Mouse (Mus musculus) thymus, postnatal 0 days (tissue): ENCODE measurements around the gene Acot2. TPM values are rescaled to one million over a fixed set of nuclear protein-coding genes. Genes with fewer than 3 reads are reported as not detected.
"Not testable (repeated sequence)": the region's sequence is repeated elsewhere in the genome, so short reads cannot be mapped to it uniquely, and the experiment has no call there.

Experiments used
- DNase-seq: peaks from one replicate; pipeline ENCODE4 v3.0.0-alpha.2; 2015; ENCODE audit warnings: low spot score
- polyA plus RNA-seq: library from polyadenylated mRNA; unstranded; fragments of >200 nt; fragmentation: Nextera tagmentation; extraction: Ambion mirVana; gene quantifications from 2 replicates; pipeline ENCODE4 v1.2.1, GENCODE M21; 2015

Acot2 gene
- polyA plus RNA-seq, 1 experiment from 2014 or later, result 21.8 TPM

DNA sequence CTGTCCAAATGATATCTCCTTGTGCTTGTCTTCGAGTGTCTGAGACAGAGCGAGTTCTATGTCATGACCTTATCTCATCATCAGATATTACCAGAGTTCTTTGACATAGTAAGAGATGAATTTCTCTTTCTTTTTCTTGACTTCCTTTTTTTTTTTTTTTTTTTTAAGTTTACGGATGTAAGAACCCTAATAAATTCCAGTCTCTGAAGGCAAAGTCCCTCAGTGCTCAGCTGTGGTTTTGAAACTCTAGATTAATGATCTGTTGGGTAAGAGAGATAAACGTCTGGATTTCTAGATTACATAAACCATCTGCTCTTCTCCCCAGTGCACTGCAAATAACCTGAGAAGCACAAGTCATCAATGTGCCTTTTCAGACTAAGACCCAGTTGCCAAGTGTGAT lies 46.4 kb downstream of the Acot2 start:
- DNase-seq, result no peak

DNA sequence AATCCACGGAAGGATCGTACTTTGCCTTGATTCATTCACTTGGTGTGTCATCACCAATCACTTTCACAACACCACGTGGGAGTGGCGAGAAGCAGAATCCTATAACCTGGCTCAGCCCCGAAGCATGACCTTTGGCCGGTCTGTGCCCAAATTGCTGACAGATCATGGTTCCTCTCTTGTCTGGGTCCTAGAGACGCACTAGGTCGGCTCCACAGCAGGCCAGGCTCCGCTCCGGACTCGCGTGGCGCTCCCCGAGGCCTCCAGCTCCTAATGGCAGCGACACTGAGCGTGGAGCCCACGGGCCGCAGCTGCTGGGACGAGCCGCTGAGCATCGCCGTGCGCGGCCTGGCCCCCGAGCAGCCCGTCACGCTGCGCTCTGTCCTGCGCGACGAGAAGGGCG lies 50.6 kb downstream of the Acot2 start, which contains the start of gene Acot4:
Gene Acot4 (plus strand): TSS at position 139 of the 400 bp plus-strand sequence.
- DNase-seq, result not testable (repeated sequence)

DNA sequence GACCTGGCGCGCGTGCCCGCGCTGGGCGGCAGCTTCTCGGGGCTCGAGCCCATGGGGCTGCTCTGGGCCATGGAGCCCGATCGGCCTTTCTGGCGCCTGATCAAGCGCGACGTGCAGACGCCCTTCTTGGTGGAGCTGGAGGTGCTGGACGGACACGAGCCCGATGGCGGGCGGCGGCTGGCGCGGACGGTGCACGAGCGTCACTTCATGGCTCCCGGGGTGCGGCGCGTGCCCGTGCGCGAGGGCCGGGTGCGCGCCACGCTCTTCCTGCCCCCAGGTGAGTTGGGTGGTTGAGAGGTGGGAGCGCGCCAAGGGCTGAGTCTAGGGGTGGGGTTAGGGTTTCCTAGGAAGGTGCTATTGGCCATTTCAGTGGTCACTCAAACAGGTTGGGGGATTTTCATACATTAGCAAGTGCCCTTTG lies 51.0 kb downstream of the Acot2 start, which contains the start of gene Gm49366:
Gene Gm49366 (plus strand): TSS at position 245 of the 421 bp plus-strand sequence.
- DNase-seq, result not testable (repeated sequence)

DNA sequence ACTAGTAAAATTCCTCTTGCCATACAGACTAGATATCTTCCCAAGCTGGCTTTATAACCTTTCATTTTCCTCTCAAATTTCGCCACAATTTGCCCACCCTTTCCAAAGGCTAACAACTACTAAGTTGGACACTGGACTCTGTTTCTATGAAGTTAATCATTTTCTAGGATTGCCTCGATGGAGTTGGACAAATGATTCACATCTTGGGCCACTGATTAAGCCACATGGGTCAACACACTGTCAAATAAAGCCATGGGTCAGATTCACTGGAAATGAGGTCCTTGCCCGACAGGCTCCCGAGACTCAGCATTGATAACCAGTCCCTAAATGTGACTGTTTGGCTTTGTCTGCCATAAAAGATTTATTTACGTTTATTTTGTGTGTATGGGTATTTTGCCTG lies 54.6 kb downstream of the Acot2 start:
- DNase-seq, result no peak

Other genes with a start within 250 kb of the Acot2 start
- 0.22 and 0.24 TPM in 2 replicates for gene Papln, start 224.2 kb upstream of the Acot2 start, polyA plus RNA-seq
- 13.6 and 14.9 TPM in 2 replicates for gene Numb, start 65.9 kb upstream of the Acot2 start, polyA plus RNA-seq
- gene Riox1, start 37.3 kb upstream of the Acot2 start, polyA plus RNA-seq, result 16.3 and 21.3 TPM in 2 replicates
- gene Heatr4, start 3.0 kb upstream of the Acot2 start, polyA plus RNA-seq, result 0.04 TPM in 1 of 2 replicates, not detected in the other
- 15.5 and 19.3 TPM in 2 replicates for gene Acot1, start 21.6 kb downstream of the Acot2 start, polyA plus RNA-seq
- 0.14 and 0.36 TPM in 2 replicates for gene Acot4, start 50.5 kb downstream of the Acot2 start, polyA plus RNA-seq
- gene Gm49366, start 51.1 kb downstream of the Acot2 start, polyA plus RNA-seq, result not detected in 2 replicates
- gene Acot3, start 64.3 kb downstream of the Acot2 start, polyA plus RNA-seq, result not detected in 2 replicates
- gene Acot5, start 81.5 kb downstream of the Acot2 start, polyA plus RNA-seq, result 1.8 and 1.9 TPM in 2 replicates
- 0.62 and 0.95 TPM in 2 replicates for gene Acot6, start 112.8 kb downstream of the Acot2 start, polyA plus RNA-seq
- gene Dnal1, start 126.5 kb downstream of the Acot2 start, polyA plus RNA-seq, result 1.6 and 2.1 TPM in 2 replicates
- gene Pnma1, start 160.6 kb downstream of the Acot2 start, polyA plus RNA-seq, result 0.18 and 0.22 TPM in 2 replicates
- 5.1 and 6.3 TPM in 2 replicates for gene Elmsan1, start 231.0 kb downstream of the Acot2 start, polyA plus RNA-seq